Mouse (Mus musculus): ENCODE measurements at regions not wholly inside any gene's neighbourhood (a gene's known extent, or its start where the extent isn't known, plus 50 kb on each side); places are given as distances from the start of the nearest gene placed in this dataset.

GRCm38 (mm10) chr4:81023436-81023983 is 113.1 kb downstream of the Lurap1l start:
- no peak for TF ChIP-seq CTCF (IDR thresholded peaks at IDR 0.05)
- no peak for TF ChIP-seq POLR2A (IDR thresholded peaks at IDR 0.05; ENCODE audit: insufficient read depth, low read depth, low read length)
